Mouse (Mus musculus): ENCODE results near the gene Myo19. TPM values are rescaled to one million over a fixed set of nuclear protein-coding genes. Genes with fewer than 3 reads are reported as not detected.

The Myo19 gene
- polyA plus RNA-seq, 1 experiment = 24.7 TPM

DNA sequence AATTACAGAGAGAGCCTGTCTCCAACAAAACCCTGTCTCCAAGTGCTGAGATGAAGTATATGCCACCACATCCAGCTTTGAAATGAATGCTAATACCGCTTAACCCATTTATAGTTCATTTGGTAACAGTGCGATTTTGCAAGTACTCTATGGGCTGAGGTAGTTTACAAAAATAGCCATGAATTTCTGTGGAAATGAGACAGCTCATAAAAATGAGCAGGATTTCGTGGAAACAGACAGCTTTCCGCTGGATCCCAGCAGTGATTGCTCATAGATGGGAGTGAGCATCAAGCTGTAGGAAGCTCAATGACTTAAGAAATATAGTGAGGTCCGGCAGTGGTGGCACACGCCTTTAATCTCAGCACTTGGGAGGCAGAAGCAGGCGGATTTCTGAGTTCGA is 41.0 kb downstream of the Myo19 start:
- H3K4me1 ChIP-seq (ENCODE audit: control insufficient read depth, insufficient read depth, low read length) = peaks cover 7% of the 10 kb centered on the region
- H3K27me3 ChIP-seq (ENCODE audit: control insufficient read depth, insufficient read depth, low read length) = no peaks in the 10 kb centered on the region
- H3K27ac ChIP-seq (ENCODE audit: control insufficient read depth, insufficient read depth, low read depth, low read length) = no peak overlapping the region
- H3K4me3 ChIP-seq (ENCODE audit: control insufficient read depth, low read depth, low read length) = no peak overlapping the region
- no peaks in the 10 kb centered on the region for H3K36me3 ChIP-seq (ENCODE audit: control insufficient read depth, insufficient read depth, low read length)
- TF ChIP-seq POLR2A (IDR thresholded peaks at IDR 0.05; ENCODE audit: control insufficient read depth, low read depth, low read length) = no peak
- no peak for TF ChIP-seq CTCF (IDR thresholded peaks at IDR 0.05; ENCODE audit: control insufficient read depth, insufficient read depth, insufficient replicate concordance, low read depth, low read length)

DNA sequence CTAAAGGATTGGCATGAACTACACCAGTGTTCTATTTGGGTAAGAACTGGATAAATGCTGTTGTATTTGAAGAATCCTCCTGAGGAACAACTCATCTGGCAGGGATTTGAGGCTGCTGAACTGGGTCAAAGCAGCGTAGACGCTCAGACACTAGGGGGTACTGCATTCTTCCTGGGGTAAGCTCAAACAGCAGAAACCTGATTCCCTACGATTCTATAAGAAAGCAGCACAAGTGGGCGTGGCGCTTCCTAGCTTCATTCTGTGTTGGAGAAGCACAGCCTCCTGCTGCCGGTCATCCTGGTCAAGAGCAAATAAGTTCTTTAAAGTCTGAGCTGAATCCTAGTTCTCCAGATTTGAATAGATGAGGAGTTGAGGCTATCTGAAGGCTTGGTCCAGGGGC is 52.3 kb downstream of the Myo19 start:
- Histone ChIP-seq H3K4me3 (ENCODE audit: control insufficient read depth, low read depth, low read length) (no peak overlapping the region), H3K27me3 (ENCODE audit: control insufficient read depth, insufficient read depth, low read length) (no peaks in the 10 kb centered on the region), H3K36me3 (ENCODE audit: control insufficient read depth, insufficient read depth, low read length) (no peaks in the 10 kb centered on the region), H3K27ac (ENCODE audit: control insufficient read depth, insufficient read depth, low read depth, low read length) (no peak overlapping the region), H3K4me1 (ENCODE audit: control insufficient read depth, insufficient read depth, low read length) (no peaks in the 10 kb centered on the region)
- TF ChIP-seq CTCF (IDR thresholded peaks at IDR 0.05; ENCODE audit: control insufficient read depth, insufficient read depth, insufficient replicate concordance, low read depth, low read length) = no peak
- TF ChIP-seq POLR2A (IDR thresholded peaks at IDR 0.05; ENCODE audit: control insufficient read depth, low read depth, low read length) = no peak

DNA sequence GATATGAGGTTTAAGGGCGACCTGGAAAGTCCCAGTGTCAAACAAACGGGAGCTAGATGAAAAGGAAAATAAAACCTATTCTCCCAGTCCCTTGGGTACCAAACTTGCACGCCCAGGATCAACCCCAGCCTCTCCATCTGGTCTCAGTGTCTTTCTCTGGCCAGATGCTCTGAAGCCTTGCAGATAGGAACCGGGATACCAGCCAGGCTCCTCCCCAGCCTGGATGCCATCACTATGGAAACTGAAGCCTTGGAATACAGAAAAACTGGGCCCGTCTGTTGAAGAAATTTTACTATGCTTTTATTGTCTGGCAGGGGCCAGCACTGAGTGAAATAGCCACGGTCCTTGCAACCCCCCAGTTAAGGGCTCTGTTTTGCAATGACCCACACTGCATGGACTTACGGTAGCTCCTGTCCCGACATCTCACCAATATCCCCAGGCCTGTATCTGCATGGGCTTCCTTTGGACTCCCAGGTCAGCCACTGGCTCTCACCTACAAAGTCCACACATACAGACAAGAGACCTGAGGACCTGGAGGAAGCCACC is 59.6 kb downstream of the Myo19 start:
- TF ChIP-seq CTCF (IDR thresholded peaks at IDR 0.05; ENCODE audit: control insufficient read depth, insufficient read depth, insufficient replicate concordance, low read depth, low read length) = no peak
- TF ChIP-seq POLR2A (IDR thresholded peaks at IDR 0.05; ENCODE audit: control insufficient read depth, low read depth, low read length) = no peak
- Histone ChIP-seq H3K27ac (ENCODE audit: control insufficient read depth, insufficient read depth, low read depth, low read length) (no peak overlapping the region), H3K4me1 (ENCODE audit: control insufficient read depth, insufficient read depth, low read length) (peaks cover 5% of the 10 kb centered on the region), H3K27me3 (ENCODE audit: control insufficient read depth, insufficient read depth, low read length) (no peaks in the 10 kb centered on the region), H3K4me3 (ENCODE audit: control insufficient read depth, low read depth, low read length) (no peak overlapping the region), H3K36me3 (ENCODE audit: control insufficient read depth, insufficient read depth, low read length) (no peaks in the 10 kb centered on the region)

DNA sequence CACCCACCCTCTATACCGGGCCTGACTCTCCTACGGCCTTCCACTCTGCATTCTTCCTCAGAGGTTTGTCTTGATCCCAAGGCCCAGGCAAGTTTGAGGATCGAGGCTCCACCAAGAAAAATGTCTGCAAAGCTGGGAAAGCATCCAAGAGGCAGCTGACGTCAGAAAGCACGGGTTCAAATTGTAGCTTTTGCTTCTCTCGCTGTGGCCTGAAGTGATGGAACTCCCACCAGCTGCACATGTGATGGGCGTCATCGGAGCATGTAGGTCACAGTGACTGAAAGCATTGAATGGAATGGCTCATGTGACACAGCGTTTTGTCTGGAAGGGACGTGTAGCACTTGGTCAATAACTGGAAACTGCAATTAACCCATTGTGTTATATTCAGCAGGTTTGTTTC is 60.2 kb downstream of the Myo19 start:
- H3K27ac ChIP-seq (ENCODE audit: control insufficient read depth, insufficient read depth, low read depth, low read length) = no peak overlapping the region
- TF ChIP-seq POLR2A (IDR thresholded peaks at IDR 0.05; ENCODE audit: control insufficient read depth, low read depth, low read length) (no peak), CTCF (IDR thresholded peaks at IDR 0.05; ENCODE audit: control insufficient read depth, insufficient read depth, insufficient replicate concordance, low read depth, low read length) (no peak)
- H3K4me3 ChIP-seq (ENCODE audit: control insufficient read depth, low read depth, low read length) = no peak overlapping the region

DNA sequence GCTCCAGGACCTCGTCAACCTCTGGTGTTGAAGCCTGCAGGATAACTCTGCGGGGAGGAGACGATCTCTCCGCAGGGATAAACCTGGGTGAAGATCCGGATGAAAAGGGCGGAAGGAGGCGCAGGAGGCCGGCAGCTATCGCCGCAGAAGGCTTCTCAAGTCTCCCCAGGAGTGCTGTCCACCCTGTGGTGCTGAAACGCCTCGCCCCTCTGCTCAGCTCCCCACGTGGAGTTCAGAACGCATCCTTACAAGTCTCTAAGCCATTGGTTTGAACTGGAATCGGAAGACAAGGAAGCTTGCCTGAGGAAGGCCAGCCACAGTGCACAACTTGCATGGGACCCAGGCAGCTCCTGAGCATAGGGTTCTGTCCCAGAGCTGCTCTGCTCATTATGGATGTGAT is 64.0 kb downstream of the Myo19 start:
- peak overlapping the region; percentile 83 for H3K4me3 ChIP-seq (ENCODE audit: control insufficient read depth, low read depth, low read length)
- H3K4me1 ChIP-seq (ENCODE audit: control insufficient read depth, insufficient read depth, low read length) = peaks cover 14% of the 10 kb centered on the region
- no peaks in the 10 kb centered on the region for H3K36me3 ChIP-seq (ENCODE audit: control insufficient read depth, insufficient read depth, low read length)
- H3K27ac ChIP-seq (ENCODE audit: control insufficient read depth, insufficient read depth, low read depth, low read length) = no peak overlapping the region
- H3K27me3 ChIP-seq (ENCODE audit: control insufficient read depth, insufficient read depth, low read length) = no peaks in the 10 kb centered on the region
- TF ChIP-seq CTCF (IDR thresholded peaks at IDR 0.05; ENCODE audit: control insufficient read depth, insufficient read depth, insufficient replicate concordance, low read depth, low read length) (no peak), POLR2A (IDR thresholded peaks at IDR 0.05; ENCODE audit: control insufficient read depth, low read depth, low read length) (no peak)

More for the DNA sequence above, 60.2 kb downstream of the Myo19 start:
- H3K4me1 ChIP-seq (ENCODE audit: control insufficient read depth, insufficient read depth, low read length) = peaks cover 10% of the 10 kb centered on the region
- no peaks in the 10 kb centered on the region for H3K27me3 ChIP-seq (ENCODE audit: control insufficient read depth, insufficient read depth, low read length)
- H3K36me3 ChIP-seq (ENCODE audit: control insufficient read depth, insufficient read depth, low read length) = no peaks in the 10 kb centered on the region

DNA sequence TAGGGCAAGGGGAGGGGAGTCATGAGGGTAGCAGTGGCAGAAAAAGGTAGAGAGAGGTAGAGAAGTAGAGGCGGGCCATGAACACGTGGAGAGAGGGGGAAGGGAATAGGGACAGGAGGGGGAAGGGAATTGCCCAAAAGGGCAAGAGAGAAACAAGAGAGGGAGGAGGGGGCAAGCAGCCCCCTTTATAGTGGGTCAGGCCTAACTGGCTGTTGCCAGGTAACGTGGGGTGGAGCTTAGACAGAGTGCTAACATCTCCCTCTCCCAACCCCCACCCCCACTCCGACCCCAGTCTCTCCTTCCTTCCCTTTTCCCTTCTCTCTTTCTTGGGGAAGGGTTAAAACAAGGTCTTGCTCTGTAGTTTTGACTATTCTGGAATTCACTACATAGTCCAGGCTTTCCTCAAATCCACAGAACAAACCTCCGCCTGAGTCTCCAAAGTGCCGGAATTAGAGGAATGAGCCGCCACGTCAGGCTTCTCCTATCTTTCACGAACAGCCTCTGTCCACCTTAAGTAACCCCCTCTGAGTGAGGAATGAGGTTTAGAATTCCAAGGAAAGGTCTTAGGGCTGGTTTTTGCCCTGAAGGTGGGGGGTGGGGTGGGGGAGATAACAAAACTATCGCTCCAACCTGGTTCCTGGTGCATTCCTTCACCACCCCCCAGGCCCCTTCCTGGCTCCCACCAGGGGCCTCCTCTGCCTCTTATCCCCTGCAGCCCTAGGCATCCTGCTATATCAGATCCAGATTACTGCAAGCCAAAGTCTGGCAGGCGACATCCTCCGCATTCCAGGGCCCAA is 64.9 kb downstream of the Myo19 start:
- Histone ChIP-seq H3K4me1 (ENCODE audit: control insufficient read depth, insufficient read depth, low read length) (peaks cover 14% of the 10 kb centered on the region), H3K27me3 (ENCODE audit: control insufficient read depth, insufficient read depth, low read length) (no peaks in the 10 kb centered on the region), H3K27ac (ENCODE audit: control insufficient read depth, insufficient read depth, low read depth, low read length) (no peak overlapping the region), H3K4me3 (ENCODE audit: control insufficient read depth, low read depth, low read length) (peak overlapping the region; percentile 83), H3K36me3 (ENCODE audit: control insufficient read depth, insufficient read depth, low read length) (no peaks in the 10 kb centered on the region)
- no peak for TF ChIP-seq POLR2A (IDR thresholded peaks at IDR 0.05; ENCODE audit: control insufficient read depth, low read depth, low read length)

DNA sequence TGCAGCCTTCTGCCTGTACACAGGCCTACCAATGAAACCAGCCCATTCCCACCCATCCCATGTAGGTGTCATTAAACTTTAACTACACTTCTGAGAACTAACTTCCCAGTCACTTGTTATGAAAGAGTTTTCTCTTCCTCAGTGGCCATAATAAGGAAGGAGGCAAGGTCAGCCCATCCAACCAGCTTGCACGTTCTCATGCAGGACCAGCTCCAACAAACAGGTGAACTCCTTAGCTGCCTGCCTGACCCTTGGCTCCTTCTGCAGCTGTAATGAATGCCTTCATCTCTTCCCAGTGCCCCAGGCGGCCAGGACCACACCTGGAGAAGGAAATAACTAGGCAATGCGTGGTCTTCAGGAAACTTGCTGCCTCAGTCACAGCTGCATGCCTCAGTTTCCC is 65.9 kb downstream of the Myo19 start:
- Histone ChIP-seq H3K4me3 (ENCODE audit: control insufficient read depth, low read depth, low read length) (peak overlapping the region; percentile 11), H3K27ac (ENCODE audit: control insufficient read depth, insufficient read depth, low read depth, low read length) (no peak overlapping the region), H3K4me1 (ENCODE audit: control insufficient read depth, insufficient read depth, low read length) (peaks cover 14% of the 10 kb centered on the region), H3K36me3 (ENCODE audit: control insufficient read depth, insufficient read depth, low read length) (no peaks in the 10 kb centered on the region), H3K27me3 (ENCODE audit: control insufficient read depth, insufficient read depth, low read length) (no peaks in the 10 kb centered on the region)
- TF ChIP-seq POLR2A (IDR thresholded peaks at IDR 0.05; ENCODE audit: control insufficient read depth, low read depth, low read length) (no peak), CTCF (IDR thresholded peaks at IDR 0.05; ENCODE audit: control insufficient read depth, insufficient read depth, insufficient replicate concordance, low read depth, low read length) (no peak)
